Mouse (Mus musculus) T-helper 1 cell (primary cell): ENCODE results near the gene Greb1.

Source experiments
- in situ Hi-C: fragments of 300-600 bp; cut with MboI, MseI; formaldehyde crosslinking; loops from one replicate; pipeline ENCODE4 v1.15.1; 2025; ENCODE audit warnings: high pct_unique_total_duplicates

Gene Greb1

DNA sequence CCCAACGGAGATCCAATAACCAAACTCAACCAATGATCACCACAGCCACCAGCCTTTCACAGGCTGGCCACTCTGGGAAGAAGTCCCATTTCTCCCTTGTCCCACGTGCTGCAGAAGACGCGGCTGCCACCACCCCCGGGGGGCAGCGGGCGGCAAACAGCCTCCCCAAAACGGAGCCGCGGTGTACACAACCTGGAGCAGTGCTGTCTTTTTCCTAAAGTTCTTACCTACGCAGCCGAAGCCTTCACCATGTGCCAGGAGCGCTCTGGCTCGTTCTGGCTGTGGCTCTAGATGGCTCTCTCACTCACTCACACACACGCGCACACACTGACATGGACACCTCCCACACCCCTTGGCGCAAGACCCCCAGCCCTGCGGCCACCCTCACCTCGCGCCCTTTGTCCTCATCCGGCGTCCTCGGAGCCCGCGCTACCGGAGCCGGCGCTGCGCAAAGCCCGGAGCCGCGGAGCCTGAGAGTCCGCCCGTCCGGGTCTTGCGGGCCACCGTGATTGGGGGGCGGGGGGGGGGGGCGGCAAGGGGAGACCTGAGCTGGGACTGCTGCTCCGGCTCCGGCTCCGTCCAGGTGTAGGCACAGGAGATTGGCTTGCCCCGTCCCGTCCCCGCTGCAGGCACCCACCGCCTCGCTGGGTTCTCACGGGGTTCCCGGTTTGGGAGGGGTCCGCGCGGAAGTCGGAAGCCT is at the start of gene Greb1:
TSS of gene Greb1 (minus strand) at position 628 of the 700 bp plus-strand sequence.
- in situ Hi-C loops: loop anchor here (5.0 to 10.0 kb wide), 3 partner anchors 78 to 454 kb away; no protein-coding TSS in a partner anchor

DNA sequence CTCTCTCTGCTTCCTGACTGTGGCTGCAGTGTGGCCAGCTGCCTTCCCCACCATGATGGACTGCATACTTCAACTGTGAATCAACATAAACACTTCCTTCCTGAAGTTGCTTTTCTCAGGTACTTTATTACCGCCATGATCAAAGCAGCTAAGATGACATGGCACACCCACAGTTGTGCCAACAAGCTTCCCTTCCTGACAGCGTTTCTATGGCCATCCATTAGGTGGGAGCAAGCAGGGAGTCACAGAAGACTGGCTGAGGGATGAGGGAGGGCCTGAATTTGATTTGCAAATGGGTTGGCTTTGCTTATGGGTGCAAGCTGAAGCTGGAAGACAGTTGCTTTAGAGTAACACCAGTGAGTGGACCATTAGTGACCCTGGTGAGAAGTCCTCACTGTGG is 49.1 kb upstream of the Greb1 start:
- in situ Hi-C loops: no loop called here

DNA sequence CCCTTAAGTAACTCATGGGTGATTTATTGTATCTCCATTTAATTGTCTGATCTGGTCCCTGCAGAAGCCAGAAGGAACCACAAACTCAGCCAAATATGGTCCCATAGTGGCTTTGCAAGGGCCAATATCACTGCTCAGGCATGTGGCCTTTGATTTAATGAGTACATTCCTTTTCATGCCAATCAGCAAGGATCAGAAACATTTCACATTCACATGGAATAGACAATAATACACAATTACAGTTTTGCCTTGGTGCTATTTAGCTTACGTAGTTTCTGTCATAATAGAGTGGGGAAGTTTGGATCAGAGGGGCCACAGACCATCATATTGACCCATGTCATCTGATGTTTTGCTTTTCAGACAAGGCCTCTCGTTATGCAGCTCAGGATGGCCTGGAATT is 47.8 kb upstream of the Greb1 start:
- in situ Hi-C loops: no loop called here

DNA sequence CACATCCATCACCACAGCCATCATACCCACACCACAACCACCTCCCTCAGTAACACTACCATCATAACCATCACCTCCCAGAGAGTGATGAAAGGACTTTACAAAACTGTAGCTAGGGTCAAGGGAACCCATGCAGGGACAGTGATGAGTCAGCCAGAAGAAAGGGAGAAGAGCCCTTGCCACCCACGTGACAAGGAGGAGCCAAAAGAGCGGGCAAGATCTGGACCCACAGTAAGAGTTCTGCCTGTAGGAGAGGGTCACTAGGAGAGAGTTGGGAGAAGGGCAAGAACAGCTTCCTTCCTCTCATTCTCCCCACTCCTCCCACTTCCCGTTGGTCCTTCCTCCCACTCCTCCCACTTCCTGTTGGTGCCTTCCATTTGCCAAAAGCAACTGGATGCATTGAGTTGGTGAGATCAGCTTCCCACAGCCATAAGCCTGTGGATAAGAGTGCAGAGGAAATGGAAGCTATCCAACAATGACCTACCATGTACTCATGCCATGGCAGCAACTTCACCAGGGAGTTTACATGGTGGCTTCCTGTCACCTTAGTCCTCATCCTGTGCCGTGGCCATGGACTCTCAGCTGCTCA is 46.6 kb upstream of the Greb1 start:
- in situ Hi-C loops: no loop called here

DNA sequence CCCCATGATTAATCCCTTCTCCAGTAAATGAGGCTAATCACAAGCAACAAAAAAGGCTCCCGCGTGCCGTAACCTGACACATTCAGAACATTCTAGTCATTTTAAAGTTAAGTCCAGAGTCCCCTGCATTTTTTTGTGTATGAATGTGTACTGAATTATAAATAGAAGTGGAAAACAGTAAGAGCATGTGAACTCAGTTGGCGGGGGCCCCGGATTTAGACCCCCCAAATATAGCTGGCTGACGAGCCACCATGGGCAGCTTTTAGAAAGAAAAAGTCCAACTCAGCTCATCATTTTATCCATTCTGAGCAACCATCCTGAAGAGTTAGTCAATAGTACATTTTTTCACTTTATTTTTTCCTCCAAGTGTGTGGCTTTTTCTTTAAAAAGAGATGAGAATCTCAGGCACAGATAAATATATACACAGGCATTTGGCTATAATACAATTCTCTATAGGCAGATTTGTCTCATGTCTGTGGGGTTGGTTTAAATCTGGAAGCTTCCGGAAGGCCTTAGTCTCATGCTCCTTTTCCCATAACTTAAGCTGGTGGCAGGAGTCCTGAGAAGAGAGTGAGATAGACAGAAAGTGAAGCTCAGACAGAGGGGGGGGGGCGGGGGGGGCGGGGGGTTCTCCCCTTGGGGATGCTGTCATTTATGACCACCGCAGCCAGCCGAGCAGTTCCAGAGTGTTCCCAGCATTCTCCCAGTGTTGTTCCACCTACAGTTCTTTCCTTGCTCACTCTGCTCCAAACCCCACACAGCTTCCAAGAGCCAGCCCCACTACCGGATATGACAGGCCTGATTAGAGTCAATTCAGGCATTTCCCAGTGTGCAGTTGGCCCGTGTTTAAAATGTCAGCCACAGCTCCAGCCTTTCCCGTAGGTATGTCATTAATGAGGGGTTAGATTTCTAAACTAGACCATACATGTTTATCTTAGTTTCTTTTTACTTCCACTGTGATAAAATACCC is 44.2 kb upstream of the Greb1 start:
- in situ Hi-C loops: no loop called here

DNA sequence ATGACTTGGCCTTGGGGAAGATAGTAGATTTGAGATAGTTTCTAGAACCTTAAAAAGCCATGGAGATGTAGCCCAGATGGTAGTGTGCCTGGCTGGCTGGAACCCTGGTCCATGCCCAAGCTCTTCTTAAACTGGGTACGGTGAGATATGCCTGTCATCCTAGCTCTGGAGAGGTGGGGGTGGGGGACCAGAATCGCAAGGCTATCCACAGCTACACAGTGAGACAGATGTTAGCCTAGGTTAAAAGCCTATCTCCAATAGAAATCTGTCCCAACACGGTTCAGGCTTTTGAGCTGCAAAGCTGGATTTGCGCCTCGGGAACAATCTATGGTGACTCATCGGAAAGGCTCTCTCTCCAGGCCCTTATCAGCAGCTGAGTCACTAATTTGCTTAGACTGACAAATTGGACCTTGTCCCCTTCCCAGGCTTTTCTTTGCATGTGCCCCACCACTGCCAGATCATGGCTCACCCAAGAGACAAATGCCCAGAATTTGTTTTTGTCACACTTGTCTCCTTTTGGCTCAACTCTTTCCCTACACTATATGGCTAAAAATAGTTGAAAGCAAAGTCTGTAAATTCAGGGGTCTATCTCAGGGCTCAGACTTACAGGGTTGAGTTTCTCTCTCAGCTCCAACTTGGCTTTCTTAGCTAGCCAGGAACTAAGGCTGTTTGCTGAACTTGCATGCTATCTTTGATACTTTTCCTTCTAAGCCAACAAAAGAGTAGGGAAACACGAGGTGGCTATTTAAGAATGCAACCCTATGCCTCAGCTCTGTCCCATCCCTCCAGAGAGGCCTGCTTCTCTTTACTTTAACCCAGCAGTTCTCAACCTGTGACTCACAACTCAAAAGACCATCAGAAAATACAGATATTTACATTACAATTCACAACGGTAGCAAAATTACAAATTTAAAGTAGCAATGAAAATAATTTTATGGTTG is 40.4 kb upstream of the Greb1 start:
- in situ Hi-C loops: no loop called here

DNA sequence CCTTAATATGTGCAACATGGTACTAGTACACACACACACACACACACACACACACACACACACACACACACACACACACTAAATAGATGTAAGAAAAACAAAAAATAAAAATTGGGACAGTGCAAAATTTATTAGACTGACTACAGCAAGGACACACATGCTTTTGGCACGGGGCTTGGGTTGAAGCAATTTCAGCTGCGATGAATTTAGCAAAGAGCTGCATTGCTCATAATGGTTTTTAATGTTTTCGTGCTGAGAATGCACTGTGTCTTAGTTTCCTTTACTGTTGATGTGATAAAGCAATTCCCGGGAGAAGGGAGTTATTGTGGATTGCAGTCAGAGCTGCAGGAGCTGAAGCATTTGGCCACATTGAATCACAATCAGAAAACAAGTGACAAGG is 37.1 kb upstream of the Greb1 start:
- in situ Hi-C loops: no loop called here

DNA sequence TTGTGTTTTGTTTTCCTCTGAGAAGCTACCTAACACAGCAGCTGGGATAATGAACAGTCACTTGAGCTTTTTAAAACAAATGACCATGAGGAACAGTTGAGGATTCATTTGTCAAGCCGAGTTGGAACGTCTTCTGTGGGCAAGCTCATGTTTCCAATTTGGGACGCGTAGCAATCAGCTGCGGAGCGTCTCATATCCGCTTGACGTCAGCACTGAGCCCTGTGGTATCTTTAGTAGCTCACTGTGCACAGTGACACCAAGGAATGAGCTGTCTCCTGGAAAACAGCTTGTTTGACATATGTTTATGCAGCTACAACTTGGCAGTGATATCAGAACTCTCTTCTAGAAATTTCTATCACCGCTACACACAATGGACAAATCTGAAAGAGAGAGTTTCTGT is 35.5 kb upstream of the Greb1 start:
- in situ Hi-C loops: no loop called here

DNA sequence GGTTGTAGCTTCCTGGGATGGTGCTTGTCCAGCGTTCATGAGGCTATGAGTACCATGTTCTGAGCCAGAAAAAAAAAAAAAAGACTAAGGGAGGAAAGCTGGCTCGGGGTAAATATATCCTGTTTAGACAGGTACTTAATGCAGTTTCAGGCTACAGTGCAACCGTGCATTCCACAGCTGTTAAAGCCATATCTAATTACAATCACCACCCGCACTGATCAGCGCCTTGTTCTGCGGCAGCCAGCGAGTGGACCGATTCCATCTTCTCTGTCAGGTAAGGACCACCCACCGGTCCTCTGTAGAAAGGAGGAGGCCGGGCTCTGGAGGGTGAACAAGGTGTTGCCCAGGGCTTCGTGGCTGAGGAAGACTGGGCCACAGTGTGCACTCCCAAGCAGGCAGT is 34.0 kb upstream of the Greb1 start:
- in situ Hi-C loops: no loop called here

DNA sequence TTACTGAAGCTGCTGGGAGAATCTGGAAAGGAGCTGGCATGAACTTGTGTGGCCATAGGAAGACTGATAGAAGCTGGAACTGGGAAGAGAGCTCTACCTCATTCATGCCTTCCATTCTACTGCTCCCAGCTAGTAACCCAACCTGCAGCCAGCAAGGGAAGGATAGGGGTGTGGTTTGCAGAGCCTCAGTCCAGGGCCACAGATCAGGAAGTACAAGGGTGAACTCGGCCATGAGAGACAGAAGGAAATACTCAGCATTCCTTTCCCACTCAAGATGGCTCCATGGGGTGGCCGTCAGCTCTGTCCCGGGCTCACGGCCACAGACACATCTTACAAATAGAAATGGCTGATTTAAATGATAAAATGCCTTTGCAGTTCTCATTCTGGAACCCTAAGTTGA is 30.4 kb upstream of the Greb1 start:
- in situ Hi-C loops: no loop called here

DNA sequence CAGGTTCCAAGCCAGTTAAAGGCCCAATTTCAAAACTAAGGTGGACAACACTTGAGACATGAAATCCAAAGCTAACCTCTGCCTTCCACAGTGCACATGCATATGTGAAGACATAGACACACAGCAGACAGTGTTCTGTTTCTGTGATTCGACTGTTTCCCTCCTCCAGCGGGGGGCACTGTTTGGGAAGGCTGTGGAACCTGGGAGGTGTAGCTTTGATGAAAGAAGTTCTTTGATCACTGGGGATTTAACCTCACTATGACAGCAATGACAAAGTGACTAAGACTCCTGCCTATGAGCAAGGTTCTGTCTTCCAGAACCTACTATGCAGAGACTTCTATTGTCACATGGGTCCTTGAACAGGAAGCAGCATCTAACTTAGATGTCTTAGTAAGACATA is 29.1 kb upstream of the Greb1 start:
- in situ Hi-C loops: loop anchor here (5.0 kb wide), 1 partner anchor 58 kb away; no protein-coding TSS in a partner anchor

DNA sequence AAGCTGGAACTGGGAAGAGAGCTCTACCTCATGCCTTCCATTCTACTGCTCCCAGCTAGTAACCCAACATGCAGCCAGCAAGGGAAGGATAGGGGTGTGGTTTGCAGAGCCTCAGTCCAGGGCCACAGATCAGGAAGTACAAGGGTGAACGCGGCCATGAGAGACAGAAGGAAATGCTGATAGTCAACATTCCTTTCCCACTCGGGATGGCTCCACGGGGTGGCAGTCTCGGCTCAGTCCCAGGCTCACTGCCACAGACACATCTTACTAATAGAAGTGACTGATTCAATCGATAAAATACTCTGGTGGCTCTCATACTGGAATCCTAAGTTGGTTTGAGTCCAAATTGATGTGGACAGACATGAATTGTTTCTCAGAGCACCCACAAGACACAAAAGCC is 27.8 kb upstream of the Greb1 start:
- in situ Hi-C loops: loop anchor here (5.0 kb wide), 1 partner anchor 59 kb away; no protein-coding TSS in a partner anchor

DNA sequence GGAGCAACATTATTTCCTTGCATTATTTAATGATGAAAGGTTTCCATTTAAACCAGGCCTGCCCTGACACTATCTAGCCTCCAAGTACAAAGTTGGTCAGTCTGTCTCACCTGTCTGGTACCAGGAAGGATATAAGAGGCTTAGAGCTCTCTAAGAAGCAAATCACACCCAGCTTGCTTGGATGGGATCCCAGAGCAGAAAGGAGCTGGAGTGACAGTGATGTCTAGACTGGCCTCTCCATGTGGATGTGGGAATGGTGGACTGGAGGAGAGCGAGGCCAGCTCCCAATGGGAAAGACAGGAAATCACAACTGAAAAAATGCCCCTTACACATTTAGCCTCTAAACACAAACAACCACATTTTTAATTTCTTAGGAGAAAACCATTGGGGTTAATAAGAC is 23.0 kb upstream of the Greb1 start:
- in situ Hi-C loops: no loop called here

DNA sequence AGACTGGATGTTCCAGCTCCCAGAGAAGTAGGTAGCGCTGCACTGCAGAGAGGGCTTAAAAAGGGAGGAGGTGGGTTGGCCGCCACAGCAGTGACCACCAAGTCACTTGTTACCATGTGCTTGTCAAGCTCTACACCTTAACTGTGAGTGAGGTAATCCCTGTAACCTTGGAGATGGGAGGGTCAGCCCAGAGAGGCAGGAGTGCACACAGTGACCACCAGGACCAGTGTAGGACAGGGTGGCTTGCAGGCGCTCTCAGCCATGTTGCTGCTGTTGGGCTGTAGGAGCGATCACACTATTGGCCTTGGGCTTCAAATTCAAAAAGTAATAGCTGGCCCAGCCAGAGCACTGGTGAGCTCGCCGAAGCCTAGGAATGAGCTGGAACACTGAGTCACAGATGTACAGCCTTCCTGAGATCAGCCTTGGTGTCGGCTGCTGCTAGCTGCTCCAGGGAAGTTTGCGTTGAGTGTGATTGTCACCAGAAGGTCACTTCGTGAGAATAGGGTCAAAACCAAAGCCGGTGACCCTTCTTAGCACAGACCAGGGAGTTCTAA is 21.6 kb upstream of the Greb1 start:
- in situ Hi-C loops: no loop called here

DNA sequence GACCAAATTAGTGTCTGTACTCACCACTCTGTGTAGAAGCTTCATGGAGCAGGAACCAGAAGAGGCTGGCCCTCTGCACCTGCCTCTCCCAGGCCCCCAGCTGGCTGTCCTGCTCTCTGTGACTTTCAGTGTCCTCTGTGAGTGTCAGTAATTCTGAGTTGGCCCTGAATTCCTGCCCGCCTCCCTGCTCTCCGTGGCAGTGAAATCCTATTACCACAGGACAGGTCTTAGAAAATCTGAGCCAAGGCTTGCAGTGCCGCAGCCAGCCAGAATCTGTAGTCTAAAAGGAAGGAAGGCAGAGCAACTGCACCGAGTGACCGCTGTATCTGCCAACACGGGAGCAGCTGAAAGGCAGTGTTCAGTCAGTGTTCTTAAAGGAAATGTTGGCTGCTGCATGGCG is 20.1 kb upstream of the Greb1 start:
- in situ Hi-C loops: no loop called here

DNA sequence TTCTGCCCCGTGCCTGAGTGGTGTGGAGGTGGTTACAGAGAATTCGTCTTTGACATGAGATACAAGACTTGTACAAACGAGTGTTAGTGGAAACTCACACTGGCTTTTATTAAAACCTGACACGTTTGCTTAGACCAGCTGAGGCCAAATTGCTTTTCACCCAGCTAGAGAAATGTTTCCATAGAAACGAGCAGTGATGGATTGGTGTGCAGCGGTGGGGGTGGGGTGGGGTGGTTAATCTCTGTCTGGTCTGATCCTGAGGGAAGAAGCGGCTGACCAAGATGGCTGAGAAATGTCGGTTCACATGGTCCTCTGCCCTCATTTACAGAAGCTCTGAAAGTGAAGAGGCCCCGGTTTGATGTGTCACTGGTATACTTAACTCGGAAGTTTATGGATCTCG is 17.8 kb upstream of the Greb1 start:
- in situ Hi-C loops: no loop called here

DNA sequence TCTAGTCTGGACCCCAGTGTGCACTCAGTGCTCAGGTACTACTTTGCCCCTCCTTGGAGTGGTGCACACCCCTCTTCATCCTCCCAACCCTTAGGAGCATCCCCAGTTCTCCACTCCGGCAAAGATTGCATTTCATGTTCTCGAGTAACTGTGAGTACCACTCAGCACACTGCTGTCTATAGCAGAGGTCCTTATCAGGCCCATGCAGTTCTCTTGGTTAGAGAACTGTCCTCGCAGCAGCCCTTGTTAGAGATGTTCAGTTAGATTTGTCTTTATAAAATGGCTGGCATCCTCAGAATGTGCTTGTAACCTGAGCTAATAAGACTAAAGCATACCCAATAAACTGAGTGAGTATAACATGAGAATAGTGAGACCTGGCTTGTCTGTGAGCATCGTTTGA is 16.5 kb upstream of the Greb1 start:
- in situ Hi-C loops: no loop called here

DNA sequence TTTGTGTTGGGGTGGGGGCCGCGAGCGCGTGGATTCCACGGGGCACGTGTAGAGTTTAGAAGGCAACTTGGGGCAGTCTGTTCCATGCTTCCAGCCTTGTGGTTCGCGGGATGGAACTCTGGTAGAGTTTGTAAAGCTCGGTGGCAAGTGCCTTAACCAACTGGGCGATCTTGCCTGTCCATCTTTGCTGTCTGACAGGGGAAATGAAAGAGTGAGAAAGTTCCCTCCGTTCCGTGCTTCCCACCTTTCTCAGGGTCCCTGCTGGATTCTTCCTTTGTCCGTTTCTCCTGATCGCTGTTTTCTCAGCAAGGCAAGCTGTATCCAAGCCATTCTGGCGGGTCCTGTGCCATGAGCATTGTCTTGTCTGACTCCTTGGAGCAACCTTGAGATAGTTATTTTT is 10.8 kb upstream of the Greb1 start:
- in situ Hi-C loops: no loop called here

DNA sequence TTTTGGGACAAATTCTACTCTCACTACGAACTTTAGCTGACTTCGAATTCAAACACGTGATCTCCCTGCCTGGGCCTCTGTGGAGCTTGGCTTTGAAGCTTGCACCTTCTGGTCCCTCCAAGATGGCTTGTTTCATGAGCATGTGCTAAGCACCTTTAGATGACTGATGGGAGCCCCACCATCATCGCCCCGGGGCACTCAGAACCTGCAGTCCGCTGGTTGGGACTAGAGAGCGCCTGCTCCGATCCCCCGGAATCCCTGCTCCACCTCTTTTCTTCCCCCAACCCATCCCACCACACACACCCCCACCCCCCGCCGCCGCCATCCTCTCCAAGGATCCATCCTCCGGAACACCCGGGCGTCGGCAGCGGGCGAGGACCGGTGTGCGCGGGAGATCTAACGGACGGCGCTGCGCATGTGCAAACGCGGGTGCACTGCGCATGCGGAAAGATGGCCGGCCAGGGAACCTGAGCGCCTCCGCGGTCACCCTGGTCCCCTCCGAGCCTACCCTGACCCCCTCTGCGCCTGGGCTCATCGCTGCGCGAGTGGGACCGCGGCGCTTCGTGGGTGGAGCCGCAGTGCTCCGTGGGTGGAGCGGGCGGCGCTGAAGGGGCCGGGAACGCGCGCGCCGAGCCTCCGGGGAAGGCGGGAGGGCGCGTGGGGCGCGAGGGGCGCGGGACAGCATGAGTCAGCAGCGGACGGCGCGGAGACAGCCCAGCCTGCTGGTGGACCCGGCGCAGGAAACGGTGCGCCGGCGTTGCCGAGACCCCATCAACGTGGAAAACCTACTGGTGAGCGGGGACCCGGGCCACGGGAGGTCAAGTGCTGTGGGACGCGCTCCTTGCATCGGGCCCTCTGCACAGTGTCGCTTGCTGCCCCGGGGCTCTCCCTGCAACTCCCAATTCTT is 10.1 kb upstream of the Greb1 start, which contains the start of gene E2f6:
TSS of gene E2f6 (plus strand) at position 439 of the 907 bp plus-strand sequence.
- in situ Hi-C loops: no loop called here

DNA sequence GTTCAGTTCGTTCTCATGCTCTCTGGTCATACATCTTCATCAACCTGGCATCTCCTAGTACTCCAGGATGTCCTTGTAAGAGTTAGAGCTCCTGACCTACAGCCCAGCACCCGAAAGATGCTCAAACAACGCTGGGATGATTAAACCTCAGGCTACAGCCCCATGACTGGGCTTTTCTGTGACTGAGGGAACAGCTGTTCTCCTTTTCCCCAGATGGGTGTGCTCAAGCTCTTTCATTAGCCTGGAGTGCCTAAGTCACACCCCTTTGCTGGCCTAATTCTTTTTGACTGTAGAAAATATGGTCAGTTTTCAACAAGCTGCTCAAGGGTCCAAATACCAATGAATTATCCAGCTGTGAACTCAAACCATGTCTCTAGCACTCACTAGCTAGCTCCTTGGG is 7.4 kb upstream of the Greb1 start:
- in situ Hi-C loops: loop anchor here (5.0 to 10.0 kb wide), 2 partner anchors 231 to 447 kb away; no protein-coding TSS in a partner anchor
